7 mouse cellular contexts compared by ENCODE assay signal in the genomic region with DNA sequence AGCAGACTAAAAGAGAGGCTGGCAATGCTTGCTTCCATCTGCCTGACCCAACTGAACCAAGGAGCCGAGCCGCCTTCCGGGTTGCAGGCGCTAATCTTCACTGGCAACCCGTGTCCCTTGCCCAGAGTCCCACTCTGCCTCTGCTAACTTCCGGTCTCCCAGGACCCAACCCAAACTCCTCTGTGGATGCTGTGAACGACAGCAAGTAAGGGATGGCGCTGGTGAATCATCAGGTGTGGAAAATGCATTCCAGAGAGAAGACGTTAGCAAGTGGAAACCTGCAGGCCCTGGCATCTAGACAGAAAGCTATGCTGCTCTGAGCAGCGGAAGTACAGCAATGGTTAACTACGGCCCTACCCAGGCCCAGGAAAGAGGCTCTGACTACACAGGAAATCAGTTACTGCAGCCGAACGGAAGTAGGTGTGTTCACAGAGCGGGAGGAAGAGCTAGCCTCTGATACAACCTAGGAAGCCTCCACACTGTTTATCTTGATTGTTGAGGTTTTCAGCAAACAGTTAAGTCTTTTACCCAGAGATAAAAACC. TPM values are rescaled to one million over a fixed set of nuclear protein-coding genes. Genes with fewer than 3 reads are reported as not detected.
DNase-seq lines count a peak whose midpoint lies in the region; ATAC-seq lines count a peak whose summit lies in the region.

No protein-coding gene starts in this region.

- H3K4me1 ChIP-seq in heart, embryonic 14.5 days (ENCODE audit: control insufficient read depth in 2 of 2, insufficient read depth in 2 of 2, low read length in 2 of 2), result peaks cover 20 to 26% of the 10 kb centered on the region in 2 experiments
- H3K4me1 ChIP-seq in kidney, embryonic 16.5 days (ENCODE audit: insufficient read depth, low read length), result peaks cover 33% of the 10 kb centered on the region

- H3K27me3 ChIP-seq in heart, embryonic 14.5 days (ENCODE audit: control insufficient read depth, insufficient read depth, low read length), result no peaks in the 10 kb centered on the region
- H3K27me3 ChIP-seq in kidney, embryonic 16.5 days (ENCODE audit: insufficient read depth, low read length), result no peaks in the 10 kb centered on the region

- peak overlapping the region; percentile 26 for H3K4me2 ChIP-seq in heart, embryonic 14.5 days (ENCODE audit: low read length)
- no peak overlapping the region for H3K4me2 ChIP-seq in kidney, embryonic 16.5 days (replicated peaks; ENCODE audit: low read depth, low read length)

- no peaks in the 10 kb centered on the region for H3K36me3 ChIP-seq in heart, embryonic 14.5 days (ENCODE audit: control insufficient read depth, insufficient read depth, low read length)
- no peaks in the 10 kb centered on the region for H3K36me3 ChIP-seq in kidney, embryonic 16.5 days (ENCODE audit: insufficient read depth, low read length)

- H3K9ac ChIP-seq in heart, embryonic 14.5 days (ENCODE audit: low read length), result no peak overlapping the region
- H3K9ac ChIP-seq in kidney, embryonic 16.5 days (replicated peaks; ENCODE audit: low read length), result no peak overlapping the region

- no peak overlapping the region for H3K4me3 ChIP-seq in heart, embryonic 14.5 days (ENCODE audit: control insufficient read depth in 1 of 2, insufficient read depth in 1 of 2, low read depth in 1 of 2, low read length in 2 of 2)
- H3K4me3 ChIP-seq in kidney, embryonic 16.5 days (ENCODE audit: low read length), result no peak overlapping the region

- ATAC-seq in heart, embryonic 14.5 days (ENCODE audit: insufficient number of reproducible peaks, insufficient read depth, low FRiP score, low read depth), result no peak
- peak; percentile 49; the same call in 1 of the 2 replicates for ATAC-seq in kidney, embryonic 16.5 days (ENCODE audit: low FRiP score, low TSS enrichment)

- 58% methylated on average over 14 of the region's 14 CpGs for WGBS in heart, embryonic 14.5 days
- 54% methylated on average over 14 of the region's 14 CpGs for WGBS in kidney, embryonic 16.5 days

- H3K27ac ChIP-seq in heart, embryonic 14.5 days (replicated peaks in 1 of 2; ENCODE audit: control insufficient read depth in 1 of 2, insufficient read depth in 1 of 2, low read depth in 2 of 2, low read length in 2 of 2), result peak overlapping the region; percentile 19 to 69
- H3K27ac ChIP-seq in kidney, embryonic 16.5 days (ENCODE audit: low read length), result peak overlapping the region; percentile 26

- intact Hi-C loops in left cerebral cortex, postnatal 14 days (cut with DNase I), result no loop called here

- peak; percentile 81 for DNase-seq in Muller cell, postnatal 12 days (ENCODE audit: inconsistent ontology term)
- peak; percentile 32 for DNase-seq in embryo, embryonic 10 days (ENCODE audit: low spot score)
- peak; percentile 83 for DNase-seq in lung, postnatal 36 days
- peak; percentile 31 to 57 for DNase-seq in spleen, postnatal 14 days (ENCODE audit: low spot score in 2 of 2)
- DNase-seq in left cerebral cortex, postnatal 14 days (ENCODE audit: low spot score in 2 of 2), result no peak

- no peaks in the 10 kb centered on the region for H3K9me3 ChIP-seq in heart, embryonic 14.5 days (ENCODE audit: control insufficient read depth, low read length)
- no peaks in the 10 kb centered on the region for H3K9me3 ChIP-seq in kidney, embryonic 16.5 days (ENCODE audit: low read length)

RNA-seq across cellular contexts. Expression of gene Pitpnc1, which starts 53.4 kb away (rescaled TPM):
- 16.0 and 16.8 TPM in 2 replicates for polyA plus RNA-seq in heart, embryonic 14.5 days (2014; fragmentation: Nextera tagmentation; extraction: Ambion mirVana)
- polyA plus RNA-seq in kidney, embryonic 16.5 days (2015; fragmentation: Nextera tagmentation; extraction: Ambion mirVana), result 21.5 and 23.0 TPM in 2 replicates
- total RNA-seq in left cerebral cortex, postnatal 14 days (2021), result 10 to 100 TPM; 61.1 to 64.3 TPM

Comparison
In these comparisons a context has a peak if more than half of its experiments do, and no peak if none do; other contexts are left out.
1. DNase-seq: peak in Muller cell, postnatal 12 days (single experiment), embryo, embryonic 10 days (single experiment), lung, postnatal 36 days (single experiment) and spleen, postnatal 14 days (2 of 2); none in left cerebral cortex, postnatal 14 days (0 of 2).